Mouse (Mus musculus) hindbrain, embryonic 15.5 days (tissue): ENCODE data around the gene Fam189a2. TPM values are rescaled to one million over a fixed set of nuclear protein-coding genes. Genes with fewer than 3 reads are reported as not detected.

ENCODE experiments used
- ATAC-seq: fragments of 200-750 bp; cut with Nextera tagmentation; 2 replicates; pipeline ENCODE4 v1.8.0; 2017; ENCODE audit warnings: low read depth, moderate number of reproducible peaks, moderate TSS enrichment; ENCODE audit not compliant: low FRiP score
- H3K27ac ChIP-seq: fragments of 300-500 bp; sonication (generic); replicated peaks from 2 replicates; pipeline ENCODE4 v1.5.1; 2015; ENCODE audit warnings: mild to moderate bottlenecking, inconsistent platforms
- H3K27me3 ChIP-seq: fragments of 300-500 bp; sonication (generic); 2 replicates; pipeline ENCODE4 v1.6.1; 2015; ENCODE audit warnings: control low read depth, inconsistent platforms
- H3K36me3 ChIP-seq: fragments of 300-500 bp; sonication (generic); 2 replicates; pipeline ENCODE4 v1.6.1; 2015; ENCODE audit warnings: control low read depth, inconsistent platforms
- H3K4me1 ChIP-seq: fragments of 300-500 bp; sonication (generic); replicated peaks from 2 replicates; pipeline ENCODE4 v1.6.1; 2015; ENCODE audit warnings: control low read depth, inconsistent platforms
- H3K4me2 ChIP-seq: fragments of 300-500 bp; sonication (generic); 2 replicates; pipeline ENCODE4 v1.6.1; 2015; ENCODE audit warnings: moderate library complexity, mild to moderate bottlenecking, inconsistent platforms
- H3K4me3 ChIP-seq: fragments of 300-500 bp; sonication (generic); 2 replicates; pipeline ENCODE4 v1.5.1; 2015; ENCODE audit warnings: mild to moderate bottlenecking, inconsistent platforms
- H3K9ac ChIP-seq: fragments of 300-500 bp; sonication (generic); 2 replicates; pipeline ENCODE4 v1.6.1; 2015; ENCODE audit warnings: inconsistent platforms
- H3K9me3 ChIP-seq: fragments of 300-500 bp; sonication (generic); 2 replicates; pipeline ENCODE4 v1.6.1; 2016; ENCODE audit warnings: control low read depth, inconsistent platforms
- WGBS: fragments of 180-500 bp; shearing (Covaris S2); methylation state at CpG from one replicate; pipeline ENCODE4 v1.1.7; 2015; 5-methylcytosine and 5-hydroxymethylcytosine counted together
- polyA plus RNA-seq: library from polyadenylated mRNA; unstranded; fragments of >200 nt; fragmentation: Nextera tagmentation; extraction: Ambion mirVana; gene quantifications from 2 replicates; pipeline ENCODE4 v1.2.1, GENCODE M21; 2015

Gene Fam189a2
- polyA plus RNA-seq, 1 experiment from 2014 or later, result 2.4 TPM

- 0 out of 2 replicates have a peak, but pooled peaks cover 2% of the 10 kb centered on the region for H3K4me1 ChIP-seq
- no peaks in the 10 kb centered on the region for H3K27me3 ChIP-seq
- no peaks in the 10 kb centered on the region for H3K9me3 ChIP-seq
- 76% methylated on average over 2 of the region's 2 CpGs for WGBS
- no peak overlapping the region for H3K9ac ChIP-seq
- H3K27ac ChIP-seq, result no peak overlapping the region
- no peaks in the 10 kb centered on the region for H3K36me3 ChIP-seq
- no peak for ATAC-seq
- no peak overlapping the region for H3K4me2 ChIP-seq
- no peak overlapping the region for H3K4me3 ChIP-seq
Observed at GRCm38 (mm10) chr19:24050514-24050913, 19.7 kb upstream of the Fam189a2 start.

DNA sequence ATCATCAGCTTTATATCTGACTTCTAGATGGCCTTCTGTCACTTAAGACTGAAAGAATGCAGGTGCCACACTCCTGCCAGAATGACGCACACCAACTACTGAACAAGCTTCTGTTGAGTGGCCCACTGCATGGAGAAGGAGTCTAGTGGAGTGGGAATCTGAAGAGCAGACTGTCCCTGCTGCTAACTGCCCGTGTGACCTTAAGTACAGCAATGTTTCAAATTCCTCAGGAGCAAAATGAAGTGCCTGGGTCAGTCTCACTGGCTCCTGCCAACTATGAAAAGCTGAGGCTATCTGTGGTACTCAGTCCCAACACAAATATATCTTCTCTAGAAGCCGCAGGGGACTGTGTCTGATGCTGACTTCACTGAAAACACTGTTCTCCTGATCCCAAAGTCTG, 18.5 kb upstream of the Fam189a2 start:
- H3K27me3 ChIP-seq, result no peaks in the 10 kb centered on the region
- no peak overlapping the region for H3K27ac ChIP-seq
- no peak overlapping the region for H3K4me2 ChIP-seq
- WGBS, result 90% methylated on average over 3 of the region's 3 CpGs
- no peaks in the 10 kb centered on the region for H3K9me3 ChIP-seq
- no peak overlapping the region for H3K9ac ChIP-seq
- no peak for ATAC-seq
- no peaks in the 10 kb centered on the region for H3K4me1 ChIP-seq
- H3K36me3 ChIP-seq, result no peaks in the 10 kb centered on the region
- H3K4me3 ChIP-seq, result no peak overlapping the region

DNA sequence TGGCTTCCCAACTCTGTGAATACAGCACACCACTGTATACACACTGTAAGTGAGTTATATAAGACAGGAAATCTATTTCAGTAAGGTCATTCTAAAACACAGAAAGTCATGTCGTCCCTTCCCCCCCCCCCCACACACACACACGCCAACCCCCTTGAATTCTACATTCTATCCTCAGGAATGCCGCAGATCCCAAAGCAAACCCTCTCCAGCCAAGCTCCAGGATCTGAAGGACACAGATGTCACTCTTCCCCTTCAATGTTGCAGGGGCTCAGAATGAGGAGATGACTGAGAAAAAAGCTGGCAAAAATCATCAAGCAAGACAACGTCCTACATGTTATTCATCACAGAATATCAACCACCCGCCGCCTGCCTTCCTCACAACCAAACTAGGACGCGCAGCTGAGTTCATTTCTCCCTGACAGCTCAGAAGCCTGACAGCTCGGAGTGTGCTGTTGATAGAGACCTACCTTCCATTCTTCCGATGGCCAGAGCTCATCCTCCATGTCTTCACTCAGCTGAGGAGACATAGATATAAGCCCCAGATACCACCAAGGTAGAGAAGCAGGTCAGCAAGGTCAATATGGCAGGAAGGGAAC, 15.7 kb upstream of the Fam189a2 start:
- no peak for ATAC-seq
- Histone ChIP-seq H3K4me3 (no peak overlapping the region), H3K4me1 (no peaks in the 10 kb centered on the region), H3K9me3 (no peaks in the 10 kb centered on the region), H3K36me3 (no peaks in the 10 kb centered on the region), H3K9ac (no peak overlapping the region), H3K27me3 (no peaks in the 10 kb centered on the region), H3K4me2 (no peak overlapping the region), H3K27ac (no peak overlapping the region)
- 94% methylated on average over 10 of the region's 10 CpGs for WGBS

DNA sequence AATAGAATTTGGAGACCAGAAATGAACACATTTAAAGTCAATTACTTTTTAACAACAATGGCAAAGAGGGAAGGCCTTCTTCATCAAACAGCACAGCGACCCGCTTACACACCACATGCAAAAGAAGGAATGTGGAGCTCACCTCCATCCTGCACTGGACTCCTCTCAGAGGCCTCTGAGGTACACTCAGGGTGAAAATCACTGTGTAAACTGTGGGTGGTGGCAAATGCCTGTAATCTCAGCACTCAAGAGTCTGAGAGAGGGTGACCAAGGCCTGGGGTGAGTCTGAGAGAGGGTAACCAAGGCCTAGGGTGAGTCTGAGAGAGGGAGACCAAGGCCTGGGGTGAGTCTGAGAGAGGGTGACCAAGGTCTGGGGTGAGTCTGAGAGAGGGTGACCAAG, 11.6 kb upstream of the Fam189a2 start:
- H3K4me3 ChIP-seq, result no peak overlapping the region
- no peaks in the 10 kb centered on the region for H3K9me3 ChIP-seq
- no peak overlapping the region for H3K27ac ChIP-seq
- no peaks in the 10 kb centered on the region for H3K27me3 ChIP-seq
- H3K4me2 ChIP-seq, result no peak overlapping the region
- H3K9ac ChIP-seq, result no peak overlapping the region
- no peak for ATAC-seq
- no peaks in the 10 kb centered on the region for H3K36me3 ChIP-seq
- no peaks in the 10 kb centered on the region for H3K4me1 ChIP-seq
- 96% methylated on average over 2 of the region's 2 CpGs for WGBS

DNA sequence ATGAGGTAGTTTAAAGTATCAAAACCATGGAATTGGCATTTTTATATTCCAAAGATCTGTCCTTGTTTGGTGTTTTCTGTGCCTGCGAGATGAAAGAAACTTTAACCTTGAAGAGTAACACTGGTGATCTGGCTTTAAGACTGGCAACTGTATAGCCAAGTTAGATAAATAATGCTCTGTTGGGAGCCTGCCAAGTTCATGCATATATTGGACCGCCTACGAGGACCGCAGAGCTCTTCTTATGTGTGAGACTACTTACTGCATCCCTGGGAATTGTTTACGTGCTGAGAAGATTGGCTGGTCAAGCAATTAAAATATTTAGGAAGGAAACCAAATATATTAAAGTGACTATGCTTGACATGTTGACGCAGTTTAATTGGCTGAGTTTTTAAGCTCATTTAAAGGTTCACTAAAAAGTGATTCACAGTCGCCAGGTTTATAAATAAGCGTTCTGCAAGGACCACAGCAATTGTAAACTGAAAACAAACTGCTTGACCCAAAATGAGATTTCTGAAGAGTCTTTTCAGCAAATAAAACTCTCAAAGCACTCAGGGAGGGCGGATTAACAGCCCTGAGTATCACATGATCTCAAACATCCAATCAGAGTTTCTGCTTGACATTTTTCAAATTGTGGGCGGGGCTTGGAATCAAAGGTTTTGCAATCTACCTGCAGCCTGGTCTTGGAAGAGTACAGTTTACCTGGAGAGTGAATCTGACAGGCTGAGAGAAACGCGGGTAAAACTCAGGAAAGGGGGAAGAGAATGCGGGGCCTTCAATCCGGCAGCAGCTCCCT, 8.4 kb upstream of the Fam189a2 start:
- Histone ChIP-seq H3K27me3 (no peaks in the 10 kb centered on the region), H3K9ac (no peak overlapping the region), H3K4me2 (no peak overlapping the region), H3K4me3 (no peak overlapping the region), H3K9me3 (no peaks in the 10 kb centered on the region), H3K36me3 (no peaks in the 10 kb centered on the region), H3K4me1 (no peaks in the 10 kb centered on the region), H3K27ac (no peak overlapping the region)
- no peak for ATAC-seq
- 75% methylated on average over 14 of the region's 14 CpGs for WGBS

- H3K27me3 ChIP-seq, result 0 out of 2 replicates have a peak, but pooled peaks cover 10% of the 10 kb centered on the region
- WGBS, result 74% methylated on average over 3 of the region's 3 CpGs
- no peak overlapping the region for H3K27ac ChIP-seq
- H3K9me3 ChIP-seq, result no peaks in the 10 kb centered on the region
- no peak overlapping the region for H3K4me2 ChIP-seq
- H3K9ac ChIP-seq, result no peak overlapping the region
- ATAC-seq, result no peak
- no peaks in the 10 kb centered on the region for H3K36me3 ChIP-seq
- H3K4me1 ChIP-seq, result peaks cover 19% of the 10 kb centered on the region
- no peak overlapping the region for H3K4me3 ChIP-seq
Observed at GRCm38 (mm10) chr19:24034367-24034766, 3.5 kb upstream of the Fam189a2 start.

- ATAC-seq, result no peak
- Histone ChIP-seq H3K4me2 (no peak overlapping the region), H3K36me3 (no peaks in the 10 kb centered on the region), H3K9ac (no peak overlapping the region), H3K4me3 (no peak overlapping the region), H3K27me3 (0 out of 2 replicates have a peak, but pooled peaks cover 12% of the 10 kb centered on the region), H3K27ac (no peak overlapping the region), H3K4me1 (peaks cover 19% of the 10 kb centered on the region), H3K9me3 (no peaks in the 10 kb centered on the region)
- 47% methylated on average over 5 of the region's 5 CpGs for whole genome bisulfite sequencing
Observed at GRCm38 (mm10) chr19:24032654-24033236, 1.9 kb upstream of the Fam189a2 start.

GRCm38 (mm10) chr19:24030511-24030870, 328 bp downstream of the Fam189a2 start:
- H3K4me3 ChIP-seq, result peak overlapping the region; percentile 65
- H3K4me2 ChIP-seq, result peak overlapping the region; percentile 95
- peak overlapping the region; percentile 78 for H3K9ac ChIP-seq
- WGBS, result under 1% methylated on average over 40 of the region's 49 CpGs
- peak overlapping the region; percentile 68 for H3K27ac ChIP-seq
- peak; percentile 84 for ATAC-seq
- no peaks in the 10 kb centered on the region for H3K9me3 ChIP-seq
- H3K36me3 ChIP-seq, result no peaks in the 10 kb centered on the region
- peaks cover 19% of the 10 kb centered on the region for H3K4me1 ChIP-seq
- 0 out of 2 replicates have a peak, but pooled peaks cover 12% of the 10 kb centered on the region for H3K27me3 ChIP-seq

GRCm38 (mm10) chr19:24029616-24030510, 956 bp downstream of the Fam189a2 start:
- Histone ChIP-seq H3K4me1 (peaks cover 20% of the 10 kb centered on the region), H3K27me3 (0 out of 2 replicates have a peak, but pooled peaks cover 12% of the 10 kb centered on the region), H3K27ac (peak overlapping the region; percentile 68), H3K36me3 (no peaks in the 10 kb centered on the region), H3K9me3 (no peaks in the 10 kb centered on the region), H3K4me3 (peak overlapping the region; percentile 65), H3K9ac (peak overlapping the region; percentile 78), H3K4me2 (peak overlapping the region; percentile 95)
- ATAC-seq, result 0 out of 2 replicates have a peak, but pooled peaks have one; percentile 15
- 13% methylated on average over 20 of the region's 20 CpGs for WGBS

GRCm38 (mm10) chr19:24025876-24026275, 4.9 kb downstream of the Fam189a2 start:
- Histone ChIP-seq H3K9ac (no peak overlapping the region), H3K27me3 (0 out of 2 replicates have a peak, but pooled peaks cover 3% of the 10 kb centered on the region), H3K4me2 (no peak overlapping the region), H3K36me3 (no peaks in the 10 kb centered on the region), H3K27ac (no peak overlapping the region), H3K9me3 (no peaks in the 10 kb centered on the region), H3K4me1 (peaks cover 14% of the 10 kb centered on the region), H3K4me3 (no peak overlapping the region)
- no peak for ATAC-seq
- 57% methylated on average over 5 of the region's 5 CpGs for WGBS

- ATAC-seq, result no peak
Observed at GRCm38 (mm10) chr19:24024667-24025066, 6.2 kb downstream of the Fam189a2 start.

More at GRCm38 (mm10) chr19:24024667-24025066, 6.2 kb downstream of the Fam189a2 start:
- H3K4me2 ChIP-seq, result no peak overlapping the region
- H3K4me1 ChIP-seq, result peaks cover 7% of the 10 kb centered on the region
- 22% methylated on average over 1 of the region's 1 CpGs for WGBS
- H3K9me3 ChIP-seq, result no peaks in the 10 kb centered on the region
- no peak overlapping the region for H3K9ac ChIP-seq
- H3K4me3 ChIP-seq, result no peak overlapping the region
- H3K36me3 ChIP-seq, result no peaks in the 10 kb centered on the region
- H3K27me3 ChIP-seq, result 0 out of 2 replicates have a peak, but pooled peaks cover 3% of the 10 kb centered on the region
- H3K27ac ChIP-seq, result no peak overlapping the region
